Mouse (Mus musculus) liver, embryonic 14.5 days (tissue): Measurements from ENCODE around the gene Arsg.

ENCODE experiments used
- CTCF ChIP-seq: IDR thresholded peaks from 2 replicates; pipeline ENCODE4 v1.5.1; 2016; ENCODE audit warnings: antibody characterized with exemption, low read depth, control low read depth
- EP300 ChIP-seq: IDR thresholded peaks from 2 replicates; pipeline ENCODE4 v1.6.1; 2016; ENCODE audit warnings: antibody characterized with exemption, low read depth

DNA sequence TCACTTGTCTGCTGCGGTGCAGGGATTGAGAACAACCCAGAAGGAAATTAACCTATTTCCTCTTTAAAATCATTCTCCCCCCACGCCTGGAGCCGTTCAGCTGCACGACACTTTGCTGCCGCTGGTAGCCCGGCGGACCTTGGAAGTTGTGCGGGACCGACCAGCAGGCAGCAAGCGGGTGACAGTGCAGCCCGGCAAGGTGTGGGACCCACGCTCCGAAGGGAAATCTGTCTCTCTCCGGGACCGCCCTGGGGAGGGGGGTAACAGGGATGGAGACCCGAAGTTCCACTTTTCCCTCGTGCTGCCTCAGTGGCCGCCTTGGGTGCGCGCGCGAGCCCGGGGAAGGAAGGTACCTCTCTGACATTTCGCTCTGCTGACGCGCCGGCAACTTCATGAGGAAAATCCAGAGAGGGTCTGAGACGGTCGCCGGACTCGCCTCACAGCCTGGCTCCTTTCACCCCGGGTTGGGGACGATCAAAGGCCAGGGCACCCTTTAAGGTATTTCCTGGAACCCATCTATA lies 943 bp upstream of the Arsg start:
- 0 out of 2 replicates have a peak, but pooled peaks have one; percentile 14 for TF ChIP-seq CTCF
- TF ChIP-seq EP300: peak; percentile 28; the same call in 1 of the 2 replicates
